Mouse (Mus musculus) 416B (cell line): Measurements from ENCODE around the gene Sorbs1.

Experiments used
- DNase-seq: peaks from one replicate; pipeline ENCODE4 v3.0.0; 2011; ENCODE audit warnings: low read depth

Sorbs1 gene

DNA sequence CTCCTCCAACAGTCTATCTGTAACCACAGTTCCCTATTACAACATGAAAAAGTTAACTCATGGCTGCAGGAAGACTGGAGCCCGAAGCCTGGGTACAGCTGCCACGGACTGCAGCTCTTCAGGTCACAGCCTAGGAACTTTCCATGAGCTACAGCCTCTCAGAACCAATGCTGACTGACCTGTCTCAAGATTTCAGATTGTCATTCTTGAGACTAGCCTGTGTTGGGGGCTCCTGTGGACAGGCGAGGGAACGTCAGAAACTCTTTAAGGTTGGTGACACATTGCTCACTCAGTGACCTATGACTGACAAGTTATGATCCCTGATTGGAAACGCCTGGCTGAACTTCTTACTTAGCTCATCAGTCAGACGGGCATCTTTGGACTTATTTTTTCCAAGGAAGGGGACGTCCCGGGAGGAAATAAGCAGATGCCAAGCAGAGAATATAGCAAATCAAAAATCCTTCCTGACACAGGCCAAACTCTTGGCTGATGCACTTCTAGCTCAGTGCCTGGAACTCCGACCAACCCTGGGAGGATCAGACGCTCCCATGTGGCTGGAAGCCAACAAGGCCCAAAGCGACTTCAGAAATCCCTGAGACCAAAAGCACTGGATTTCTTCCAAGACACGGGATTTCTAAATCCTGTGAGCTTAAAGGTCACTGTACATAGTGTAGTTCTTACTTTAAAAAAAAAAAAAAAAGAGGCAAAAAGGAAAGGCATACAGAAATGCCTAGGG is 76.9 kb downstream of the Sorbs1 start:
- DNase-seq: no peak

DNA sequence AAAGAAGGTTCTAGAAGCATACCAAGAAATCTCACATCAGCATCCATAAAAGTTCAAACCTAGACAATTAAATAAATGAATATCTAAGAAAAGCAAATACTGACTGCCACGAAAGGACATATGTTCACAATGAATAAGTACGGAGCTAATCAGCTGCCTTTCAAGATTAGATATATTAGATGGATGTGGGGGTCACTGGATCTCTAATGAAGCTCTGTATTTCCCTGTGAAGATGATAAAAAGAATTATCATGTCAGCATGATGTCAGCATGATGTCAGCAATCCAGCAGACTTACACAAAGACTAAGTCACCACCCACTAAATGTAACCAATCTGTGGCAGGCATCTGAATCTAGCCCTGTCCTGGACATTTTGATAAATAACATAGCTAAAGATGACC is 77.8 kb downstream of the Sorbs1 start:
- DNase-seq: no peak

DNA sequence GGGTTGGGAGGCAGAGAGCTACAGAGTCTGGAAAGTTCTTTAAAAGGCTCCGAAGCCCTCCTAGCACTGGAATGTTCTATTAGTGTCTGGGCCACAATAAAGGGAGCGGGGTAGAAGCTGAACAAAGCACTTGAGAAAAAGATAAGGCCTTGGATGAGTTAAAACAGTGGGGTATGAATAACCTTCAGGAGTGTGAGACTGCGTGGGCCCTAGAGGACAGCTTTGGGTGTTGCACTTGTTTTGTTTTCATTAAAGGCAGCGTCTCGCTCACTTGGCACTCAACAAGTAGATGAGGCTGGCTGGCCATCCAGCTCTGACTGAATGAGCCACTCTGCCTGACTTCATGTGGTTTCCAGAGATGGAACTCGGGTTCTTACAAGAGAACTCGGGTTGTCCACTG is 78.5 kb downstream of the Sorbs1 start:
- no peak for DNase-seq

DNA sequence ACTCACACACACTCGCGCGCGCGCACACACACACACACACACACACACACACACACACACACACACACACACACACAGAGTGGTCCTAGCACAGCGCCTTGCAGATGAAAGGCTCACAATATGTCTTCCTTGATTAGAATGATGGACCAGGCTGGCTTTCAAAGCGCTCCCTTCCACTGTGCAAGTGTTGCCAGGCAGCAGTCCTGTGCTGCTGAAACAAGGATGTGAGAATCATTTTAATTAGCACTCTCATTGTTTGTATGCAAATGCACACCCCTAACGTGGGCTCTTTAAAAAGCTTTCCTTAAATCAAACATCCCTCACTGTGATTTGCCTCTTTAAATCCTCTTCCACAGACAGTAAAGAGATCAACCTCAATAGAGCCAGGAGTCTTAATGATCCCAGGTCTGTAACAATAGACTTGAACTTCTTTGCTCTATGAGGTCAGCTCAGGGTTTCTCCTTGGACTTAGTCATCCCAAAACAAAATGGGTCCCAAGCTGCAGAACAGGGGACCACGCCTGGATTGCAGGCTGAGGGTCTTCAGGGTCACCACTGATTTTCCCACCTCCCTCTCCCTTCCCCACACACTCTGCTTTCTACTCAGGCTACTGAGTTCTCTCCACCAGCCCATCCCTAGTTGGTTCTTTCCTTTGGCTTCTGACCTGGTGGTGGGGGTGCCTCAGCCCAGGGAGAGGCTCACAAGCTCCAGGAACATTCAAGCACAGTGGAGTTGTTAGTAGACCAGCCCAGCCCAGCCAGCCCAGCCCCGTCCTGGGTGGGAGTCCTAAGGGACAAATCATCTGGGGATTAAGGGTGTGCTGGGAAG is 79.3 kb downstream of the Sorbs1 start:
- no peak for DNase-seq

DNA sequence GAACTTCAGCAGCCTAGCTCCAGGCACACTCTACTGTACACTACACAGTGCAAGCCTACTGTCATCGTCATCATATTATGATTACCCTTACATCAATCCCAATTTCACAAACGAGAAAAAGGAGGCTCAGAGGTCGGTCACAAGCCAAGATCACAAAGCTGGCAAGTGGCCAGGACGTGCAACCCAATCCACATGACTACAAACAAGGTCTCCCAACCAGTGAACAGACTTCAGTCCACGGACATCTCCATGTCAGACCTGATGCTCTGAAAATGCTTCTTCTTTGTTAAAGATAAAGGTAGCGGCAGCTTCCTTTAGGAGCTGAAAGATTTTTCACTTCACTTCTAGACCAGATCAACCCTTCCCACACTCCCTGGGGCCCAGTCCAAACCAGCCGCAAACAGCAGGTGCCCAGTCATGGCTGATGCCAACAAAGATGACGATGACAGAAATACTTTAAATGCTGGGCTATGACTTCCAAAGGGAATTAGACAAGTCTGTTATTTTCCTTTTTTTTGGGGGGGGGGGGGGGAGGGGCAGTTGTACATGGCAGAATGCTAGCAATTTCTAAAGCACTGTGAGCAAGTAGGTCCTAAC is 80.2 kb downstream of the Sorbs1 start:
- DNase-seq: no peak

DNA sequence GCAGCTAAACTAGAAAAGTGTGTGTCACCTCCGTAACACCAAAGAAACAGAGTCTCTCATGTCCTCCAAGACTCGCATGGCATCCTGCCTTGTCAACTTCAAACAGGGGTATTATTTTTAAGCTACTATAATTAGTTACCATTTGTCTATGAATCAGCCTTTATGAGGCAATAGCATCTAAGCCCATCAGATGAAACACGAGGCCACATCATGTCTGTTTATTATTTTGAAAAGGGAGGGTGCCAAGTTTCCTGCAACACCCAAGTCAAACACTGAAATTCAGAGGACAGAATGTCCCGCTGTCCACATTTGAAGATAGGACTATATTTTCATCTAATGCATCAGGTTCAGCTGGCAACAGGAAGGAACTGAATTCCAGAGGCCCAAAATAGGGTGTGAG is 81.6 kb downstream of the Sorbs1 start:
- DNase-seq: no peak

DNA sequence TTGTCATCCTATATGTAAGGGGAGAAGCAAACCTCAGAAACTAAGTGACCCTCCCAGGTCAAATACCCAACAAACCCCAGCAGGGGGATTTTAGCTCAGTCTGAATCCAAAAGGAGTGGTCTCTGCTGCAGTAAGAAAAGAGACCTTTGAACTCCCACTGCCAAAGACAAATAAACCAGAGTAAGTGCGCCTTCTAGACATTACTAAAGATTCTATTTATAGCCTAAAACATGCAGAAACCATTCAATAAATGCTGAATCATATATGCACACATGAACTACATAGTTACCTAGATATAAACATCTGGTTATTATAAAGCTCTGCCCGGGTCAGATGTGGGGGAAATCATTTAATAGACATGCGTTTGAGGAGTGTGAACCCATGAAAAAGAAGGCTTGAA is 84.0 kb downstream of the Sorbs1 start:
- no peak for DNase-seq

DNA sequence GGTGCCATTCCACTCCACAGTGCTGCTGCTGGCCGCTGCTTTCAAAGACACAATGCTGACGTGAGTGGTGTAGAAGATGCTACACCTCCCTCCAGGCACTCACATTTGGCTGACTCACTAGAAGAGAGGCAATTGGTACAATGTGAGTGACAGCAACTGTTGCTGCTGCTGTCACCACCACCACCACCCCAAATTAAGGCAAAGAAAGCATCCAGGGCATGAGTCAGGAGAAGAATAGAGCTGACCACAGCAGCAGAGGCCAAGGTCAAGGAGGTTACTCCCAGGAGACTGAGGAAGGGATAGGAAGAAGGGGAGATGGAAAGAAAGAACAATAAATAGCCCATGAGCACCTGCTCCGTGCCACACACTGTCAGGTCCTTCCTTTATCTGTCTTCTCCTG is 84.4 kb downstream of the Sorbs1 start:
- DNase-seq: peak; percentile 10

DNA sequence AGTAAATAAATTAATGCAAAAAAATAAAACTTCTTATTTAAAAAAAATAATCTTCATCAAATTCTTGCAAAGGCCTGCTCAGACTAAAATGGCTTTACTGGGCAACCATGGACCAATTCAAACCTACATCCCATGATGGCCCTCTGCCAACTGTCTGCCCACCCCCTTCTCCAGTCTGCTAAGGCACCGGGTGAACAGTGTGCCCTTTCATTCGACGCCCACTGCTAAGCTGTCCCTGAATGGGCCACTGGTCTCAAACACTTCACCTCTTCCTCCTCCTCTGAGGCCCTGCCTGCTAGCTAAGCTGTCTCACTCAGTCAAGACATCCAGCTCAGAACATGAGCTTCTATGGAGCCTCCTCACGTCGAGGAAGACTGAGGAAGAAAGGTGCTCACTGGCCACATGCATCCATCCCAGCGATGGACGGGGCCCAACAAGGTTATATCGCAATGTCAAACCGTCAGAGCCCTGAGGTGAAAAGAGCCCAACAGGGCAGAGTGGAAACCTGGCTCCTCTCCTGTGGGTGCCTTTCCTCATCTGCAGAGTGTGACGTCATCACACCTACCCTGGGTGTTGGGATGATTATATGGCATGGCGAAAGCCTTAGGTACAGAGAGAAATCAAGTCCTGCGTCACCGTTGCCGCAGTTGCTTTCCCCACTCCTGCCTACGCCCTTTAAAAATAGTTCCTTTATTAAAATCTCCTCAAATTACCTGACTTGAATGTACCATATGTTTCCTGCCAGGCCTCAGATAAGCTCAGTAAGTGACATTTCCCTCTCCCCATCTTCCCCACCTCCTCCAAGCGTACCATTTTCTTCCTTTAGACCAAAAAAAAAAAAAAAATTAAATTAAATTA is 87.2 kb downstream of the Sorbs1 start:
- no peak for DNase-seq

DNA sequence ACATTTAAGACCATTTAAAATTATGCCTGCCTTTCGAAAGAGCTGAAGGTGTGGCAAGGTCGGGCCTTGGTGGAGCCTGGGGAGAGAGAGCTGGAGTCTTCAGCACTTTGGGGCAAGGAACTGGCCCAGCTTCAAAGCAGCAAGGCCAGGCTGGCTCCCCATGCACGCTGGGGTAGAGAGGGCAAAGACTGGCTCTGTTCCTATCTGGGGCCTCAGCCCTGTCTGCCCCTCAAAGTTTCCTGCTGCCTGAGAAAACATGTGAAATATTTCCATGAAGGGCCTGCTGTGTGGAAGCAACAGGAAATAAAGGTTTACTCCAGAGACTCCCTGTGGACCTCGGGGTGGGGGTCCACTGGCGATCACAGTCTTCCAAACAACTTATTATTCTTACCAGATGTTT is 88.3 kb downstream of the Sorbs1 start:
- no peak for DNase-seq

DNA sequence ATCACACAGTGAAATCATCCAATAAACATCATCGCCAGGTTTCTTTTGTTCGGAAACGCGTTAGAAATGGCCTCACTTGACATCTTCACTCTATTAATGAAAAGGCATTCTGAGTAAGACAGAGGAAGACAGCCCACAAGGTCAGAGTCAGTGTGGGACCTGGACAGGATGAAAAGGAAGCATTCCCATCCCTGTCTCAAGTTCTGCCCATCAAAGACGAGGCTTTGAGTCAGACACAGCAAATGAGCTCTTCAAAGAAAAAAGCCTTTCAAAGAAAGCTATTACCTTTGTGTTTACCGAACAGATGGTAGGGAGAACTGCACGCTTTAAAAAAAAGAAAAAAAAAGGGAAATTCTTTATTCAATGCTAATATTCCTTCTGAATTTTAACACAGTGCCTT is 92.5 kb downstream of the Sorbs1 start:
- DNase-seq: no peak

DNA sequence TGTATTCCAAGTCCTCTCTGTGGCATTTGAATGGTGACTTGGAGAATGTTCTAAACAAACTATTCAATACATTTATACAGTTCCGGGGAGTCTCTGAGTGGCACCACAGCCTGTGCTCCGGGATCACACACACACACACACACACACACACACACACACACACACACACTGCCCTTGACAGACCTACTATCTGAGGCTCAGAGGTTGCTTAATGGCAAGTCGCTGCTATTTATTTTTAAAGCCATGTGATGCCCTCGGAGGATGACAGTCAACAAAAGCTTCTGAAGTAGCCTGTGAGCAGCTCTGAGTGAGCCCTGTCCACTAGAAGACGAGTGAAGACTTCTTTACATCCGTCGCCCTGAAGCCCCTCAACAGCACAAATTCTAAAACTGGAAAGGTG is 94.3 kb downstream of the Sorbs1 start:
- DNase-seq: no peak

DNA sequence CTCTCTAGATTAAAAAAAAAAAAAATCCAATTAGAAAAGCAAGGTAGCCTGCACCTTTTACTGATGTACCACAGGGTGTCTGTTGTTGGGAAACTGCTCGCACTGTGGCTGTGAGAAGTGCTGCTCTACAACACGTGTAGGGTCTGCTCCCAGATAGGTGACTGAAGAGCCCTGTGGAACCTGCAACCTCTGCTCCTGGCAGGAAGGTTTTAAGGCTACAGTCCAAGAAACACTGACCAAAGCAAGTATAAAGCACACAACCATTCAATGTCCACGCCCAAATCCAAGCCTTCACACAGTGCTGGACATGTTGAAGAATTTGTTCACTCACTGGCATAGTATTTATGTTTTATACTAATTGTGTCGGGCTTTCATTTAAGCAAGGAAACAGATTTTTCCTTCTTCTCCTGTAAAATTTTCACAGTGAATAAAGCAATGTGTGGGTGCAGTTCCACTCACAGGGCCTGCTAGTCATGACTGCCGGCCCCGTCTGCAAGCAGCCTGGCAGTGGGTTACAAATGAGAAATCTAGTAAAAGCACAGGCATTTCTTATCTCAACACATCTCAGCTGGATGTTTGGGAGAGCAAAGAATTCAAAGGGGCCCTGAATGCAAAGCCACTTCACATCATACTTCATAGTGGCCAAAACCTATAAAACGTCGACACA is 96.3 kb downstream of the Sorbs1 start:
- no peak for DNase-seq

DNA sequence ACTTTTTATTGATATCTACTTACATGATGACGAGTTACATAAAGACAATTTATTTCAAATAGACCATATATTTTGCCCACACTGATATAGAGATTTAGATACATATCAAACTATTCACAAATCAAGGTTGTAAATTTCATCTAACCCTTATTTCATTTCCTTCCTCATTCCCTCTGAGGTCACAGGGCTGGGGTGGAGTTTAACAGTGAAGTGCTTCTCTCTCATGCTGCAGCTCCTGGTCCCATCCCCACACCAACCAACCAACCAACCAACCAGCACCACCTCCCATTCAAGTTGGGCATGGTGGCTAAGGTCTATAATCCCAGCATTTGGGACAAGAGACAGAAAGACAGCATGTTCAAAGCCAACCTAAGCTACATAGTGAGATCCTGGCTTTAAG is 97.9 kb downstream of the Sorbs1 start:
- DNase-seq: no peak

DNA sequence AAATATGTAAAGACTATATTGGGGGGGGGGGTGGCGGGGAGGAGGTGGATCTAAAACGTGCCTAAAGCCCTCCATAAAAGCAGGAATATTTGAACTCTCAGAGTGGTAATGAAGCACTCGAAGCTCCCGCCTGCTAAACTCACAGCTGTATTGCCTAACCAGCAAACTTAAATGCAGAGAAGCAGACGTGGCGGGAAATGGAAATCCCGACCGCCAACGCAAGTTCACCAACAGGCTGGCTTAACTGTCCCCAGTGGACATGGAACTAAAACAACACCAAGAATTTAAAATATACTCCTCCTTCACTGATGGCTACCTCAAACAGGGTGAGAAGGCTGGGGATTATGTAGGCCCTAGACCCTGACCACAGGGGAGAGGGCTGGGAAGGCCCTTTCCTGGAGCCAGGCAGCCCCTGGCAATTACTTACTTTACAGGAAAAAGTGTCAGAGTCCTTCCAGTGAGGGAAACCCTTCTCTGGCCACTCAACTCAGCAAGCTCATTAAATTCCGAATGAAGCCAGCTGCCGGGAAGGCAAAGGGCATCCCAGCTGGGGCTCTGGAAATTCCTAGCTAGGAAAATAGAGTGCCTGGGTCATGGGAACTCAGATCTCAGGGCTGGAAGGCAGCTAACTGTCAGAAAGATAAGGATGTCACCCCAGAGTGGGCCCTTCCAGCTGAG is 98.6 kb downstream of the Sorbs1 start:
- no peak for DNase-seq

DNA sequence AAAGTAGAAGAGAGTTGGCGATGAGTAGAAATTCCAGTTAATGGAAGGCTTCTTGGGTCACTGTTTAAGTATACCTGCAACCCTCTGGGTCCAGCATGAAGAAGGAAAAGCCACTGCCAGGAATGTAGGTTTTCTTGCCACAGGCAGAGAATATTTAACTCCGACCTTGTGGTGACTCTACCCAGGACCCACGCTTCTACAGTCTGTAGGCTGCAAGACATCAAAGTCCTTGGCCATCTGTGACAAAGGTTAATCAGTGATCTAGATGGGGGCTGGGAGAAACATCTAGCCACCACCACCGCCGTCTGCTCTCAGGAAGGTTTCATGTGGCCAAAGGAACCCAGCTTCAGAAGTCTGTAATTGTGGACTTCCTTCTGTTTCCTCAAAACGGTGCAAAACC is 99.2 kb downstream of the Sorbs1 start:
- no peak for DNase-seq

DNA sequence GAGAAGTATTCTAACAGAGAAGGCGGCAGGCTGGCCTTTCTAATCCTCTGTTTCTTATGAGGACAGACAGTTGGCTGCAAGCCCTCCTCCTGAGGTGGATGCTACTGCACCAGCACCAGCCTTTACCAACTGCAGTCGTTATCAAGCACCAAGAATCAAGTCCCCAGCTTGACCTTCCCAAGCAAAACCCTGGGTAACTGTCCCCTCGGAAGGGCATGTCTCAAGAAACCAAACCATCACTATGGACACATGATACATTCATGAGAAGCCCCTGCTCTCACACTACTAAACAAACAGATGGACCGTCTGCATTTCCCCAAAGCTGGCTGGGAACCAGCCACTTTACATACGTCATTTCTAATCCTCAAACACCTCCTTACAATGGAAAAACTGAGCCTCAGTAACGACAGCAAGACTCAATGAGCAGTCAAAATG is 102.2 kb downstream of the Sorbs1 start:
- no peak for DNase-seq

DNA sequence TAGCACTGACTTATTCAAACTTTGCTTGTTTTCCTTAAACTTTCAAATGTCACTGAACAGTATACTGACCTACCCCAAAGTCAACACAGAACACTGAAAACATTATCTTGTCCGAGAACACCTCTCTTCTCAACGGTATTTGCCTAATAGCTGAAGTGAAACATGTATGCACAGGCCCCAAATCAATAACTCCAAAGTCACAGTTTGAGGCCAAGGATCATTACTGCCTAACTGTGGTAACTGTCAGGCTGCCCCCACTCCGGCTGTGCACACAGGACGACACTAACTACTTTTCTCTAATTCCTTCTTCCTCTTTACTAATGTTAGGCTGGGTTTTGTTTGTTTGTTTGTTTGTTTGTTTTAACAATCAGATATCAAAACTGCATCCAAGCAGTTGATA is 103.1 kb downstream of the Sorbs1 start:
- DNase-seq: no peak

DNA sequence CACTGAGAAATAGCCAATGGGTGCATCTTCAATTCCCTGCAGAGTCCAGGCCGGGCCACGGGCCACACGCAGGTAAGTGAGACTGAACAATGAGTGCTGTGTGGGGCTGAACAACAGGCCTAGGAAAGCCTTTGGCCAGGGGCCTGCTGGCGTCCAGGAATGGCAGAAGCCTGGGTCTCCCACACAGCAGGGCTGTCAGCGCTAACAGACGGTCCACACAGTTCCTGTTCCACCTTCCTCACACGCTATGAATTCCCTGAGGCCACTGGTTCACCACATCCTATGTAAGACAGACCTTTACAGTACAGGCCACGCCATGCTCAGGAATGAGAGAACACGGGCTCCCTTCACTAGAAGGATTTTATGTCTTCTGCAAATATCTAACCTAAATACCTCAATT is 103.5 kb downstream of the Sorbs1 start:
- no peak for DNase-seq

DNA sequence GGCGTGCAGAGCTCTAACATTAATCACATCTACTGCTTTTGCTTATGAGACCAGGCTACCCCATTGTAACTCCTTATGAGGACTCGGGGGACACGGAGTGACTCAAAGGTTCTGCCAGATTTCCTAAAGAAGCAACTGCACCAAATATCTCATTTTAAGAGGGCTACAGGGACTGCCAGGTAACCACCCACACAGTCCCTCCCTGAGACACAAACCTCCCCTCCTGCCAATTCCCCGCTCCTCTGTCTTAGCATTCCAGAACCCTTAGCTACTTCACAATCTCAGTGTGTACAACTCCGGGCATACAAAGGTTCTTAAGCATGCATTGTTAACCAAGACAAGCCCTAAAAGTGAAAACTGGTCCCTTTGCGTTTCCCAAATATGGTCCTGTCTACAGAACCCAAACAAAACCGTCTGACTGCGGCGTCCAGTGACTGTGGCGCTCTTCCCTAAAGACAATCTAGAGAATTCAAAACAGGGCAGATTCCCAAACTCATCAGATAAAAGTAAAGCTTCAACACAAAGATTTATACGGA is 104.0 kb downstream of the Sorbs1 start:
- no peak for DNase-seq

DNA sequence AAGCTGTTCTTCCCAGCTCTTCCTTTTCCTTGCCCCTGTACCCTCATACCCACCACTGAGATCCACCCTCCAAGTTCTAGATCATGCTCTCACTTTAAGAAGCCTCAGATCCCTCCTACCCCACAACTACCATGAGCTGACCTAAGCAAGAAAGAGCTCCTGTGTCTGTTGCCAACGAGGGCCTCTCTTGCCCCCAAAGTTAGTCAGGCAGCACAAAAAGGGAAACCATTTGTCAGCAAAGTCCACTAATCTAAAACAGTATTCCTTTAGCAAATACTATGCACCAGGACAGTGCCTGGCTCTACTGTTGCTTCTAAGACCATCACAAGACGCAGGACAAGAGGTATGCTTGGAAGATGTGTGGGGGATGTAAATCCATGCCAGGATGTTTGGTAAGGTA is 106.4 kb downstream of the Sorbs1 start:
- no peak for DNase-seq
